Mouse (Mus musculus) ES-Bruce4 (cell line): ENCODE results near the gene Tmem245.

Experiments
- EP300 ChIP-seq: IDR thresholded peaks from 2 replicates; pipeline ENCODE4 v1.6.1; 2011; ENCODE audit warnings: low read depth, low read length; ENCODE audit not compliant: insufficient read depth
- POLR2A ChIP-seq: IDR thresholded peaks from one replicate; pipeline ENCODE4 v1.8.1; 2011; ENCODE audit warnings: low read length; ENCODE audit not compliant: insufficient read depth

GRCm38 (mm10) chr4:56932096-56932495, 15.1 kb downstream of the Tmem245 start:
- TF ChIP-seq EP300 (peak; percentile 79; the same call in 1 of the 2 replicates), POLR2A (no peak)
